Mouse (Mus musculus): ENCODE measurements around the gene Raly. TPM values are rescaled to one million over a fixed set of nuclear protein-coding genes. Genes with fewer than 3 reads are reported as not detected.

Gene Raly
- polyA plus RNA-seq, 1 experiment = 178 TPM

GRCm38 (mm10) chr2:154834149-154834865 is 43.4 kb downstream of the Raly start:
- WGBS = 90% methylated on average over 6 of the region's 6 CpGs
- peaks cover 7% of the 10 kb centered on the region; the same call in 1 of the 2 replicates for H3K4me1 ChIP-seq (ENCODE audit: control insufficient read depth, insufficient read depth, insufficient read length, low read length)
- H3K27me3 ChIP-seq (ENCODE audit: control insufficient read depth, insufficient read depth, low read length) = no peaks in the 10 kb centered on the region
- H3K27ac ChIP-seq (ENCODE audit: insufficient read depth, low read depth, low read length) = no peak overlapping the region
- no peak overlapping the region for H3K4me3 ChIP-seq (ENCODE audit: low read depth, low read length)
- no peak for TF ChIP-seq POLR2A (IDR thresholded peaks at IDR 0.05; ENCODE audit: low read depth, low read length)
- peaks cover 4% of the 10 kb centered on the region; the same call in 1 of the 2 replicates for H3K36me3 ChIP-seq (ENCODE audit: control insufficient read depth, insufficient read depth, low read length)

GRCm38 (mm10) chr2:154836537-154836936 is 45.6 kb downstream of the Raly start:
- H3K27ac ChIP-seq (ENCODE audit: insufficient read depth, low read depth, low read length) = no peak overlapping the region
- WGBS = 72% methylated on average over 2 of the region's 2 CpGs
- peaks cover 2% of the 10 kb centered on the region; the same call in 1 of the 2 replicates for H3K36me3 ChIP-seq (ENCODE audit: control insufficient read depth, insufficient read depth, low read length)
- H3K4me1 ChIP-seq (ENCODE audit: control insufficient read depth, insufficient read depth, insufficient read length, low read length) = peaks cover 5% of the 10 kb centered on the region; the same call in 1 of the 2 replicates
- H3K27me3 ChIP-seq (ENCODE audit: control insufficient read depth, insufficient read depth, low read length) = no peaks in the 10 kb centered on the region
- no peak overlapping the region for H3K4me3 ChIP-seq (ENCODE audit: low read depth, low read length)
- TF ChIP-seq POLR2A (IDR thresholded peaks at IDR 0.05; ENCODE audit: low read depth, low read length) = no peak
- TF ChIP-seq CTCF (IDR thresholded peaks at IDR 0.05; ENCODE audit: extremely low read depth, insufficient read length, insufficient replicate concordance, low read depth, low read length) = no peak

GRCm38 (mm10) chr2:154848086-154848485 is 57.2 kb downstream of the Raly start:
- TF ChIP-seq CTCF (IDR thresholded peaks at IDR 0.05; ENCODE audit: extremely low read depth, insufficient read length, insufficient replicate concordance, low read depth, low read length) (no peak), POLR2A (IDR thresholded peaks at IDR 0.05; ENCODE audit: low read depth, low read length) (no peak)
- H3K4me1 ChIP-seq (ENCODE audit: control insufficient read depth, insufficient read depth, insufficient read length, low read length) = peaks cover 4% of the 10 kb centered on the region; the same call in 1 of the 2 replicates
- no peaks in the 10 kb centered on the region for H3K27me3 ChIP-seq (ENCODE audit: control insufficient read depth, insufficient read depth, low read length)
- H3K27ac ChIP-seq (ENCODE audit: insufficient read depth, low read depth, low read length) = no peak overlapping the region
- 0 out of 2 replicates have a peak, but pooled peaks cover 3% of the 10 kb centered on the region for H3K36me3 ChIP-seq (ENCODE audit: control insufficient read depth, insufficient read depth, low read length)
- no peak overlapping the region for H3K4me3 ChIP-seq (ENCODE audit: low read depth, low read length)

GRCm38 (mm10) chr2:154855383-154855782 is 64.5 kb downstream of the Raly start:
- Histone ChIP-seq H3K4me3 (ENCODE audit: low read depth, low read length) (no peak overlapping the region), H3K4me1 (ENCODE audit: control insufficient read depth, insufficient read depth, insufficient read length, low read length) (peaks cover 2% of the 10 kb centered on the region; the same call in 1 of the 2 replicates), H3K27me3 (ENCODE audit: control insufficient read depth, insufficient read depth, low read length) (no peaks in the 10 kb centered on the region), H3K27ac (ENCODE audit: insufficient read depth, low read depth, low read length) (no peak overlapping the region), H3K36me3 (ENCODE audit: control insufficient read depth, insufficient read depth, low read length) (peaks cover 23% of the 10 kb centered on the region)
- no peak for TF ChIP-seq CTCF (IDR thresholded peaks at IDR 0.05; ENCODE audit: extremely low read depth, insufficient read length, insufficient replicate concordance, low read depth, low read length)
- WGBS = 55% methylated on average over 1 of the region's 1 CpGs

- Histone ChIP-seq H3K36me3 (ENCODE audit: control insufficient read depth, insufficient read depth, low read length) (peaks cover 57% of the 10 kb centered on the region), H3K27me3 (ENCODE audit: control insufficient read depth, insufficient read depth, low read length) (no peaks in the 10 kb centered on the region), H3K27ac (ENCODE audit: insufficient read depth, low read depth, low read length) (no peak overlapping the region), H3K4me3 (ENCODE audit: low read depth, low read length) (no peak overlapping the region), H3K4me1 (ENCODE audit: control insufficient read depth, insufficient read depth, insufficient read length, low read length) (no peaks in the 10 kb centered on the region)
- TF ChIP-seq POLR2A (IDR thresholded peaks at IDR 0.05; ENCODE audit: low read depth, low read length) (no peak), CTCF (IDR thresholded peaks at IDR 0.05; ENCODE audit: extremely low read depth, insufficient read length, insufficient replicate concordance, low read depth, low read length) (no peak)
- whole genome bisulfite sequencing = 90% methylated on average over 13 of the region's 13 CpGs
These were observed 72.8 kb downstream of the Raly start for GRCm38 (mm10) chr2:154863672-154864071.

- TF ChIP-seq POLR2A (IDR thresholded peaks at IDR 0.05; ENCODE audit: low read depth, low read length) (no peak), CTCF (IDR thresholded peaks at IDR 0.05; ENCODE audit: extremely low read depth, insufficient read length, insufficient replicate concordance, low read depth, low read length) (no peak)
- no peaks in the 10 kb centered on the region for H3K4me1 ChIP-seq (ENCODE audit: control insufficient read depth, insufficient read depth, insufficient read length, low read length)
- WGBS = 80% methylated on average over 3 of the region's 3 CpGs
- no peak overlapping the region for H3K27ac ChIP-seq (ENCODE audit: insufficient read depth, low read depth, low read length)
- H3K36me3 ChIP-seq (ENCODE audit: control insufficient read depth, insufficient read depth, low read length) = peaks cover 59% of the 10 kb centered on the region
- H3K4me3 ChIP-seq (ENCODE audit: low read depth, low read length) = no peak overlapping the region
- H3K27me3 ChIP-seq (ENCODE audit: control insufficient read depth, insufficient read depth, low read length) = no peaks in the 10 kb centered on the region
These were observed 74.8 kb downstream of the Raly start for GRCm38 (mm10) chr2:154865696-154866095.

GRCm38 (mm10) chr2:154868106-154868505 is 77.2 kb downstream of the Raly start:
- Histone ChIP-seq H3K4me3 (ENCODE audit: low read depth, low read length) (no peak overlapping the region), H3K27me3 (ENCODE audit: control insufficient read depth, insufficient read depth, low read length) (no peaks in the 10 kb centered on the region), H3K36me3 (ENCODE audit: control insufficient read depth, insufficient read depth, low read length) (peaks cover 65% of the 10 kb centered on the region), H3K4me1 (ENCODE audit: control insufficient read depth, insufficient read depth, insufficient read length, low read length) (no peaks in the 10 kb centered on the region), H3K27ac (ENCODE audit: insufficient read depth, low read depth, low read length) (no peak overlapping the region)
- TF ChIP-seq POLR2A (IDR thresholded peaks at IDR 0.05; ENCODE audit: low read depth, low read length) = no peak
- WGBS = 87% methylated on average over 1 of the region's 1 CpGs
